Mouse (Mus musculus): Measurements from ENCODE around the gene Ace. TPM values are rescaled to one million over a fixed set of nuclear protein-coding genes. Genes with fewer than 3 reads are reported as not detected.

Ace gene
- polyA plus RNA-seq, 1 experiment from 2014 or later: 2.1 TPM

DNA sequence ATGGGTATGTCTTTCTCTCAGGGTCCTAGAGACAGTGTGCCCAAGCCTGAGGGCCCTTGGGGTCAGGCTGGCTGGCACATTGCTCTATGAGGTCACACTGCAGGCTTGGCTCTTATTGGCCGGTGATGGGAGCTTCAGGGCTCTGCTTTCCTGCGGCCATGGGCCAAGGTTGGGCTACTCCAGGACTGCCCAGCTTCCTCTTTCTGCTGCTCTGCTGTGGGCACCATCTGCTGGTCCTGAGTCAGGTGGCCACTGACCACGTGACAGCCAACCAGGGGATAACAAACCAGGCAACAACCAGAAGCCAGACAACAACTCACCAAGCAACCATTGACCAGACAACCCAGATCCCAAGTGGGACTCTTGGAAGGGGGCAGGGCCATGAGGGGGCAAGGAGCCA lies 7.3 kb downstream of the Ace start:
- TF ChIP-seq EP300 (optimal IDR thresholded peaks at IDR 0.05): no peak
- TF ChIP-seq CTCF (IDR thresholded peaks at IDR 0.05; ENCODE audit: low read depth): no peak
- H3K36me3 ChIP-seq (ENCODE audit: control insufficient read depth, insufficient read depth, low read length): no peaks in the 10 kb centered on the region
- no peak overlapping the region for H3K9ac ChIP-seq (ENCODE audit: low read length)
- ATAC-seq (ENCODE audit: low FRiP score, low TSS enrichment) (no peak), DNase-seq (ENCODE audit: low spot score) (no peak)
- no peak overlapping the region for H3K4me2 ChIP-seq (replicated peaks; ENCODE audit: low read depth)
- H3K9me3 ChIP-seq (ENCODE audit: control insufficient read depth, low read length): no peaks in the 10 kb centered on the region
- H3K4me3 ChIP-seq (ENCODE audit: low read depth, low read length): no peak overlapping the region
- H3K27ac ChIP-seq (replicated peaks): no peak overlapping the region
- H3K27me3 ChIP-seq (ENCODE audit: control insufficient read depth, insufficient read depth, low read length): no peaks in the 10 kb centered on the region
- 74% methylated on average over 3 of the region's 3 CpGs for WGBS
- no peaks in the 10 kb centered on the region for H3K4me1 ChIP-seq (replicated peaks; ENCODE audit: control insufficient read depth, insufficient read depth)

DNA sequence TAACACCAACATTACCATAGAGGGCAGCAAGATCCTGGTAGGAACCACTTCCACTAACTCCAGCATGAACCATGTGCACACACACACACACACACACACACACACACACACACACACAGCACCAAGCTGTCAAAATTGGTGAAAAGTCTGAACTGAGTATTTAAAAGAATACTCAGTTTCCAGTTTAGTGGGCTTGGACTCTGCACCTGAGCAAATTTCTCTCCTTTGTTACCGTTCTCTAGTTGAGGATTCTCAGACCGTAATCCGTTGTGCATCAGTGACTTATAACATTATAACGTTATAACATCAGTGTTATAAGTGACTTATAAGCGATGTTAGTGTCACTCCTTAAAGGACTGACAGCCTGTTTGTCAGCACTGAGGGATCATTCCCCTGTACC lies 7.9 kb downstream of the Ace start:
- 88% methylated on average over 5 of the region's 5 CpGs for WGBS
- TF ChIP-seq CTCF (IDR thresholded peaks at IDR 0.05; ENCODE audit: low read depth) (no peak), EP300 (optimal IDR thresholded peaks at IDR 0.05) (no peak)
- H3K9me3 ChIP-seq (ENCODE audit: control insufficient read depth, low read length): no peaks in the 10 kb centered on the region
- no peak overlapping the region for H3K9ac ChIP-seq (ENCODE audit: low read length)
- no peaks in the 10 kb centered on the region for H3K27me3 ChIP-seq (ENCODE audit: control insufficient read depth, insufficient read depth, low read length)
- H3K4me2 ChIP-seq (replicated peaks; ENCODE audit: low read depth): no peak overlapping the region
- H3K27ac ChIP-seq (replicated peaks): no peak overlapping the region
- ATAC-seq (ENCODE audit: low FRiP score, low TSS enrichment) (no peak), DNase-seq (ENCODE audit: low spot score) (no peak)
- no peaks in the 10 kb centered on the region for H3K36me3 ChIP-seq (ENCODE audit: control insufficient read depth, insufficient read depth, low read length)
- no peaks in the 10 kb centered on the region for H3K4me1 ChIP-seq (replicated peaks; ENCODE audit: control insufficient read depth, insufficient read depth)
- no peak overlapping the region for H3K4me3 ChIP-seq (ENCODE audit: low read depth, low read length)

DNA sequence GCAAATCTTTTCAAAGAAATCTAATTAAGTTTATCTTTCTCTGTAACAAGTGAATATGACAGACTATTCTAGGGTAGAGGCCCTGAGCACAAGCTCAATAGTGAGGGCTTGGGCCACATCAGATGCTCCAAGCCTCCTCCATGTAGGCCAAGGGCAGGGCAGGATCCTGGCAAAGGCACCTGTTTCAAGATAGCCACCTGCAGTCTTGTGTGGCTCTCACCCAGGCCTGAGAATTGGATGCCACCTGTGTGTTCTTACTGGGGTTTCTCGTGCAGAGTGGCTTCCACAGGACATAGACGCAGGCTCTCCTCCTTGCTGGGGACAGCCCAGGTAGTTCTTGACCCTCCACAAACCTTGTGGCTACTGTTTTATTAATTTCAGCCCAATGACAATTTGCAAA lies 10.5 kb downstream of the Ace start:
- WGBS: 80% methylated on average over 2 of the region's 2 CpGs
- no peaks in the 10 kb centered on the region for H3K9me3 ChIP-seq (ENCODE audit: control insufficient read depth, low read length)
- TF ChIP-seq EP300 (optimal IDR thresholded peaks at IDR 0.05): no peak
- no peak for TF ChIP-seq CTCF (IDR thresholded peaks at IDR 0.05; ENCODE audit: low read depth)
- DNase-seq (ENCODE audit: low spot score): no peak
- no peaks in the 10 kb centered on the region for H3K27me3 ChIP-seq (ENCODE audit: control insufficient read depth, insufficient read depth, low read length)
- no peak overlapping the region for H3K27ac ChIP-seq (replicated peaks)
- H3K4me3 ChIP-seq (ENCODE audit: low read depth, low read length): no peak overlapping the region
- no peaks in the 10 kb centered on the region for H3K4me1 ChIP-seq (replicated peaks; ENCODE audit: control insufficient read depth, insufficient read depth)
- H3K36me3 ChIP-seq (ENCODE audit: control insufficient read depth, insufficient read depth, low read length): no peaks in the 10 kb centered on the region
- ATAC-seq (ENCODE audit: low FRiP score, low TSS enrichment): no peak
- H3K4me2 ChIP-seq (replicated peaks; ENCODE audit: low read depth): no peak overlapping the region
- no peak overlapping the region for H3K9ac ChIP-seq (ENCODE audit: low read length)

DNA sequence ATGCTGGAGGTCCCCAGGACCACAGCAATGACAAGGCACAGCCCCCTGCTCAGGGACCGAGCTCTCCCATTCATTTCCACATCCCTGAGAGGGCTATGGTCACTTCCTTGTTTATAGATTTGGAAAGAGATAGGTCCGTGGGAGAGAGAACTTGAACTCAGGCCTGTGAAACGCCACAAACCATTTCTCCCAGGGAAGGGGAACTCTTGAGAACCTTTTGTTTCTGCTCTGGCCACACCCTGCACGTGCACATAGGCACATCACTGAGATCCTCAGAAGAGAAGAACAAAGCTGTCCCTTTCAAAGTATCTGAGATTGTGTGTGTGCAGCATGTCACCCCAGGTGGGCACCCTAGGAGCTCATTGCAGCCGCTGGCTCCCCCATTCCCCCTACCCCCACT lies 10.9 kb downstream of the Ace start:
- H3K36me3 ChIP-seq (ENCODE audit: control insufficient read depth, insufficient read depth, low read length): no peaks in the 10 kb centered on the region
- no peaks in the 10 kb centered on the region for H3K27me3 ChIP-seq (ENCODE audit: control insufficient read depth, insufficient read depth, low read length)
- 58% methylated on average over 5 of the region's 5 CpGs for WGBS
- ATAC-seq (ENCODE audit: low FRiP score, low TSS enrichment) (no peak), DNase-seq (ENCODE audit: low spot score) (no peak)
- H3K4me2 ChIP-seq (replicated peaks; ENCODE audit: low read depth): no peak overlapping the region
- no peaks in the 10 kb centered on the region for H3K9me3 ChIP-seq (ENCODE audit: control insufficient read depth, low read length)
- H3K9ac ChIP-seq (ENCODE audit: low read length): no peak overlapping the region
- H3K27ac ChIP-seq (replicated peaks): no peak overlapping the region
- H3K4me3 ChIP-seq (ENCODE audit: low read depth, low read length): no peak overlapping the region
- no peaks in the 10 kb centered on the region for H3K4me1 ChIP-seq (replicated peaks; ENCODE audit: control insufficient read depth, insufficient read depth)
- TF ChIP-seq EP300 (optimal IDR thresholded peaks at IDR 0.05) (no peak), CTCF (IDR thresholded peaks at IDR 0.05; ENCODE audit: low read depth) (no peak)

DNA sequence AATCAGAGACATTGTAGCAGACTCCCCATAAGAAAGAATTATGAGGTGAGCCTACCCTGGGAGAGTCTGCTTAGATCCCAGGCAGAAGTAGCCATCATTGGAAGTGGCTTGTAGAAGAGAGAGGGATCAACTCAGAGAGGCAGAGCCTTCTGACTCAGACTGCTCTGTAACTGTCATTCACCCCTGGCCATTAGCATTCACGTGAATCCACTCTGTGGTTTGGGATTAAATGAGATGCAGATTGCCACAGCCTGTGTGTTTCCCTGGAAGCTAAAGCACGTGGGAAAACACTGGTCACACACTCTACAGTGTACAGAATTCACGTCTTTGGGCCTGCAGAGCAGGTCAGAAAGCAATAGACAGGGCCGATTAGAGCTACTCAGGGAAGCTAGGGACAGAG lies 16.7 kb downstream of the Ace start:
- Histone ChIP-seq H3K27me3 (ENCODE audit: control insufficient read depth, insufficient read depth, low read length) (no peaks in the 10 kb centered on the region), H3K4me1 (replicated peaks; ENCODE audit: control insufficient read depth, insufficient read depth) (no peaks in the 10 kb centered on the region), H3K4me3 (ENCODE audit: low read depth, low read length) (no peak overlapping the region), H3K9ac (ENCODE audit: low read length) (no peak overlapping the region), H3K36me3 (ENCODE audit: control insufficient read depth, insufficient read depth, low read length) (no peaks in the 10 kb centered on the region), H3K4me2 (replicated peaks; ENCODE audit: low read depth) (no peak overlapping the region), H3K9me3 (ENCODE audit: control insufficient read depth, low read length) (no peaks in the 10 kb centered on the region), H3K27ac (replicated peaks) (no peak overlapping the region)
- no peak for ATAC-seq (ENCODE audit: low FRiP score, low TSS enrichment)
- WGBS: 69% methylated on average over 4 of the region's 4 CpGs
- no peak for DNase-seq (ENCODE audit: low spot score)
- TF ChIP-seq EP300 (optimal IDR thresholded peaks at IDR 0.05) (no peak), CTCF (IDR thresholded peaks at IDR 0.05; ENCODE audit: low read depth) (no peak)

DNA sequence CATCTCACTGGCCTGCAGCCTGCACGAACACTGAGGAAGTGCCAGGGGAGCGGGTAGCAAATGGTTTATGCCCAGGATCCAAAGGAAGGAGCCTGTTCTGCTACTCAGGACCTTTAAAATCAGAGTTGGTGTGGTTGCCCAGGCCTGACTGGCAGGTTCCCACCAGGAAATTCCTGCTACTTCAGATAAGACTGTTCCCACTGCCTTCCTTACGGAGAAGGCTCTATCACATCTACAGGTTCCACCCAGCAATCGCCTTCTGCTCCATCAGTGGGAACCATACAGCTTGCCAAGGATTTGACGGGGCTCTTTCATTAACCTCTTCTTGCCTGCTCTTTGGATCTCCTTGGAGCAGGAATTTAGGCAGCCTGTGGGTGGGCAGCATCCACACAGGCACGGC lies 19.7 kb downstream of the Ace start:
- no peaks in the 10 kb centered on the region for H3K36me3 ChIP-seq (ENCODE audit: control insufficient read depth, insufficient read depth, low read length)
- H3K4me2 ChIP-seq (replicated peaks; ENCODE audit: low read depth): no peak overlapping the region
- ATAC-seq (ENCODE audit: low FRiP score, low TSS enrichment) (no peak), DNase-seq (ENCODE audit: low spot score) (no peak)
- no peak for TF ChIP-seq CTCF (IDR thresholded peaks at IDR 0.05; ENCODE audit: low read depth)
- TF ChIP-seq EP300 (optimal IDR thresholded peaks at IDR 0.05): no peak
- no peaks in the 10 kb centered on the region for H3K4me1 ChIP-seq (replicated peaks; ENCODE audit: control insufficient read depth, insufficient read depth)
- 54% methylated on average over 6 of the region's 6 CpGs for WGBS
- H3K27me3 ChIP-seq (ENCODE audit: control insufficient read depth, insufficient read depth, low read length): no peaks in the 10 kb centered on the region
- H3K27ac ChIP-seq (replicated peaks): no peak overlapping the region
- no peaks in the 10 kb centered on the region for H3K9me3 ChIP-seq (ENCODE audit: control insufficient read depth, low read length)
- no peak overlapping the region for H3K9ac ChIP-seq (ENCODE audit: low read length)
- H3K4me3 ChIP-seq (ENCODE audit: low read depth, low read length): no peak overlapping the region
